Mouse (Mus musculus) kidney, adult 9 months (tissue): ENCODE results near the gene Ssbp4.

Experiments used
- DNase-seq: peaks from one replicate; pipeline ENCODE4 v3.0.0; 2022

The Ssbp4 gene

DNA sequence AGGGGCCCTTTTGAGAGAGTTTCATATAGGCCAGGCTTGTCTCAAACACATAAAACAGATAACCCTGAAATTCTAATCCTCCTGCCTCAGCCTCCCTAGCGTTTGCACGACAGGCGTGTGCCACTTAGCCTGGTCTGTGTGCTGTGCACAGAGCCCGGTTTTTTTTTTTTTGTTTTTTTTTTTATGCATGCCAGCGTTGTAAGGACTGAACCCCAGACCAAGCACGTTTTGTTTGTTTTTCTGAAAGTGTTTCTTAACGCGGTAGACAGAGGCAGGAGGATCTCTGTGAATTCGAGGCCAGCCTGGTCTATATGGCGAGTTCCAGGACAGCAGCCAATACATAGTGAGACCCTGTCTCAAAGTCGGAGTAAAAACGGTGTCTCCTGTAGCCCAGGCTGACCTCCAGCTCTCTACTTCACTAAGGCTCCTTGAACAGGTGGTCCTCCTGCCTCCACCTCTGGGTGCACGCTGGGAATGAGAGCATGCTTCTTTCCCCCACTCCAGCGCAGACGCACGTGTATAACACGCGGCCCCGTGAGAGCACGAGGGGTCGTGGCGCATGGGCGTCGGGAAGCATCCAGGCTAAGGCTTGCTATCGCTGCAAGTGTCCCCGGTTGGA lies at the start of gene Ssbp4:
Ssbp4 (minus strand) TSS at position 124 of the 619 bp plus-strand sequence.
- DNase-seq, result no peak

DNA sequence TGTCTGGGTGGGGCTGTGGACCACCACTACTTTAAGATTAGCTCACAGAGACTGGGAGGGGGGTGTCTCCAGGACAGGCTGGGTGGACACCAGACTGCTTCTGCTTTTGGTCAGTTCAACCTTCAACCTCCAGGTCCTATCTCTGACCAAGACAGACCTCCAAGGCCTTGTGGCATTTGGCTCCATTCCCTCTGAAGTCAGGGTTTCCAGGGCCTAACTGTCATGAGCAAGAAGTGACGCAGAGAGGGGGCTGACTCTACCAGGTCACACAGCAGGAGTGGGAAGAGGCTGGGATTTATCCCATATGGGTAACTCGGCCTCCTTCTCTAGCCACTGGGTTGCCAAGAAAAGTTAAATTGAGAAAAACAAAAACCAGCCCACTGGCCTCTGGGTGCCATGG lies 49.1 kb upstream of the Ssbp4 start:
- peak; percentile 58 for DNase-seq

DNA sequence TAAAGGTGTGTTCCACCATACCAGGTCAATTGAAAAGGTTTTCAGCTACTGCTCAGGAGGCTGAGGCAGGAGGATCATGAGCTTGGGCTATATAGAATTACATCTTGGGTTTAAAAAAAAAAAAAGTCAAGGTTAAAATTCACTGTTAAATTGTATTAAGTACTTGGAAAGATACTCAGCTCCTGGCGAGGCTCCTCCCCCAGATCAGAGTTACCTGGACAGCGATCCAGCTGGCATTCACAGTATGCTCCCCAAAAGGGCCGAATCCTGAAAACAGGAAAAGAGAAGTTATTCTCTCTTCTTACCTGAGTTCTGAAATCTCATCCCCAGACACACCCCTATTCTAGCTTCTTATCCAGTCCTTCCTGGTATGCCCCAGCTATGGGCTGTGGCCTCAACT lies 48.5 kb upstream of the Ssbp4 start:
- DNase-seq, result peak; percentile 60

DNA sequence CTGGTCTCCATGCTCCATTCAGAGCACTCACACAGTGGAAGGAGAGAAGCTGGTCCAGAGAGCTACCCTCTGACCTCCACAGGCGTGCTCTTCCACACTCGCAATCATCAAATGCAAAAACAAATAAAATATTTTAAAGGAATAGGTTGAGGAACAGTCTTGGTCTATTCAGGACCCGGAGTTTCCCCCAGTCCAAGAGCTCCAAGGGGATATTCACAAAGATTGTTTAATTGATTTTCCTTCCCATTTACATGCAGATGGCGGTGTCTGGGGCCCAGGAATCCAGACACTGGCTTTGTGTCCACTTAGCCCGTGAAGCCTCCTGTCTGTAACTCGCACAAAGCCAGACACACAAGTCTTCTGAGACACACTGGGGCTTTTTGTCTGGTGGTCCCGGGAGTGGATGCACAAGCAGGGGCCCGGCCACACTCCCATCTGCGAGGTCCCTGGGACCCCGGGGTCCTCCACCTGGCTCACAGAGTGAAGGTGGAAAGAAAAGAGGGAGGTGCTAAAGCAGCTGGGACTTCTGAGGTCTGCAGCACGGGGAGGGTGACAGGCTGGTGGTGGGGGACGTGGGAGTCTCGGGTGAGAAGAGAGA lies 47.6 kb upstream of the Ssbp4 start:
- no peak for DNase-seq

DNA sequence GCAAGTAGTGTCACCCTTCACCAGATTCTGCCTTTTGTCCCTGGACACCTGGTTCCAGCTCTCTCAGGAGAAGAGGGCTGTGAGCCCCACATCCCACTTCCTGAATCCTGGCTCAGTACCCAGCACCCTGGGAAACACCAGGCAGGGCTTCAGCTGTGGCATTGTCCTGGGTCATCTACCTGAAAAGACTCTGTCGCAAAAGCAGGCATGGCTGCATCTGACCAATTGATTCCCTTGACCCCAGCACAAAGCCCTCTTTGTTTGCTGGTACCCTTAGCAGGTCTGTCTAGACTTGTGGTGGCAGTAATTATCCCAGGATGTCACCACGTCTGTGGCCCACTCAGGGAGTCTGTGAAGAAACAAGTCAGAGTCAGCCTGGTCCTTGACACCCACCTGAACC lies 46.8 kb upstream of the Ssbp4 start:
- DNase-seq, result no peak

DNA sequence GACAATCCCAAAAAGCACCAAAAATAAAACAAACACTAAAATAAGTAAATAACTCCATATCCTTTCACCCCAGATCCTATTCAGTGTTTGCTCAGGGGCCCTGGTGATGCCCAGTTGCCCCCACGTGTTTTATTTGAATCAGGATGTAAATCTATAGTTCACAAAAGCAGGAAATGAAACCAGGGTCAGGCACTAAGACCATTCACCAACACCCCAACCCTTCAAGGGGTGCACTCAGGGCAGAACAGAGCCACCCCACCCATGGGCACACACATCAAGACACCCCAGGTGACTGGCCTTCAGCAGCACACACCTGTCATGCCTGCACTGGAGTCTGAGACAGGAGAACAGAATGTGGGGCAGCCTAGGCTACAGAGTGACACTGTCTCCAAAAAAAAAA lies 45.4 kb upstream of the Ssbp4 start:
- no peak for DNase-seq

DNA sequence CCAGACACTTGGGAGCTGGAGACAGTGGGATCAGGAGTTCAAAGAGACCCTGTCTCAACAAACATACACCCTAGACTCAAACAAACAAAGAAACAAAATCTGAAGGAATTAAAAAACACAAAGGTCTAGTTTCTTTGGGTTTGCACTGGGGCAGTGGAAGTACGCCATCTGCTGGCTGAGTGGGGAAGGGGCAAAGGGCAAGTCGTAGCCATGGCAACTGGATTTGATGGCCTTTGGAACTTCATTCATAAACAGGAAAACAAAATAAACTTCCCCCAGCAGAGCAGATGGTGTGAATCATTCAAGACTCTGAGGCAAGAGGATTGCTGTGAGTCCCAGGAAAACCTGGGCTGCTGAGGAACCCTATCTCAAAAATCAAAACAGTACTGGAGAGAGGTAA lies 44.6 kb upstream of the Ssbp4 start:
- peak; percentile 96 for DNase-seq

DNA sequence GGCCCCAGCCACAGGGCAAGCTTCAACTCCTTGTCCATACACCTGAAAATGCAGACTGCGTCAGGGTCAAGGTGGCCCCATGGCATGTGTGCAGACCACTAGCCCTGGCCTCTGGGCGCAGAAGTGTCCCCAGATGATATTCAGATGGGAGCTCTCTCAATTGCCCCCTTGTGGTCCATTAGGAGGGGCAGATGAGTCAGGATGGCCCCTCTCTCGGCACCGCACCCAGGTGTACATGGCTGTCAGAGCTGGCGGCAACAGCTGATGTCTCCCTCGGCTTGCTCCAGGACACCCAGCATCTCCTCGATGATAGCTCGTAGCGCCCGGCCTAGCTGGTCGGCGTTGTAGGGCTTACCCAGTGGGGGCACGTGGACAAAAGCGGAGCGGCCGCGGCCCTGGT lies 41.7 kb upstream of the Ssbp4 start:
- DNase-seq, result no peak

DNA sequence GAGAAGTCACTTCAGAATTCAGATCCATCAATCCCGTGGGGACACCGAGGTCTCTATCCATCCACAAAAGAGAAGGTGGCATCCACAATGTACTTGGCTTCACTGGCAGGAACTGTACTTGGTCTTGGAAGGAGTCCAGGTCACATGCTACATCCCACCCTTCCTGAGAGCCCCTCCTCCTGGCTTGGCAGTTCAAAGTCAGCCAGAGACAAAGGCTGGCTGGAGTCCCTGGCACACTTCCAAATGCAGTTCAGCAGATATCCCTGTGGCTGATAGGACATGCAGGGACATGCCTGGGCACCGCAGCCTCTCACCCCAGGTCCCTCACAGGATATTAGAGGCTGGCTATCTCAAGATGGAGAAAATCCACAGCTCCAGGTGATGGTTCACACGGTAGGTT lies 40.7 kb upstream of the Ssbp4 start:
- peak; percentile 96 for DNase-seq

DNA sequence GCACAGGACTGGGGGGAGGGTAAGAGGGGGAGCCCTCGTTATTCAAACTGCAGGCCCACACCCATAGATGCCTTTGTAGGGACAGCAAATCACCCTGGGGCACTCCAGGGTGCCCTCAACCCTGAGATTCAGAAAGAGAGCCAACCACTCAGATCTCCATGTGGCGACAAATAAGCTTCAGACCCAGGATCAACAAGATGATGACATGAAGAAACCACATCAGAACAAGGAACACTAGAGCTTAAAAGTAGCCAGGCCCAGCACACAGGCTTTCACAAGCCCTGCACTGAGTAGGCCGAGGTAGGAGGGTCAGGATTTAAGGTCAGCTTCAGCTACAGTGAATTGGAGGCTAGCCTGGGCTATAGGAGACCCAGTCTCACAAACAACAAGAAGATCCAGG lies 40.2 kb upstream of the Ssbp4 start:
- no peak for DNase-seq

DNA sequence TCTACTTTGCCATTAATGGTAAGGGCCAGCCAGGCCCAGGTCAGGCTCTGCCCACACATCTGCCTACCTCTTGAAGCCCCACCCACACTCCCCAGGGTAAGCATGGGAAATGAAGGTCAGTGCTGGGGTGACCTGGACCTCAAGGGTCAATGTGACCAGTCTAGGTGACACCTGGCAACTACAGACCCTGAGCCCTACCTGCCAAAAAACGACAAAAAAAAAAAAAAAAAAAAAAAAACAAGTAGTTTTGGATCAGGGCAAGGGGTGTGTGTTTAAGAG lies 39.4 kb upstream of the Ssbp4 start:
- DNase-seq, result peak; percentile 74

DNA sequence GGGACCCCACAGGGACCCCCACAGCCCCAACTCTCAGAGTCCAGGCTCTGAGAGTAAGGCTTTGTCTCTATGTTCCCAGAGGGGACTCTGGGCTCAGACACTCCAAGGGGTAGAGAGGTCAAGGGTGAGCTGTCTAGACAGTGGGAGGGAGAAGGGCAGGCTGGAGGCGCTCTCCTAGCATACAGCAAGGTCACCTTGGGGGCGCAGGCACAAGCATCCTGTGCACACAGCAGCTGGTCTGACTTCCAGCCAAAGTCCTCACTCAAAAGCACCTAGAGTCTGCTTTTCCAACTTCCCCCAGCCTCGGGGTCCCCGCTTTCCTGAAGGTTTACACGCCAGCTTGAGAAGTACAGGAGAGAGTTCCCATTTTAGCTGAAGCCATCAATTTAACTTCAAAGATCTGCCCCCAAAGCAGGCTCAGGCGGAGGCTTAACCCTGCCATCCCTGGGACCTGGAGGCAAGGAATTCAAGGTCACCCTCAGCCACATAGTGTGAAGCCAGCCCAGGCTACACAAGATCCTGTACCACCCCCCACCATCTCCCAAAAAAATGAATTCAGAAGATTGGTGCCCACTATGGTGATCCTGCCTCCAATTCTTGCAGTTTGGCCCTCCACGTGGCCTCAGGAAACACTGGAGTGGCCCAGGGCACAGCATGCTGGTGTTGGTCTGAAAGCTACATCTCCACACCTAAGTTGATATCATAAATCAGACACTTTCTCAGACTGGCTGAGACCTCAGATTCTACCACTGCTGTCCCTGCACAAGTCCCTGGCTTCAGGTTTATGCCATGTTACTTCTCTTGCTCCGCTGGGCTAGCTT lies 38.9 kb upstream of the Ssbp4 start:
- DNase-seq, result peak; percentile 90

DNA sequence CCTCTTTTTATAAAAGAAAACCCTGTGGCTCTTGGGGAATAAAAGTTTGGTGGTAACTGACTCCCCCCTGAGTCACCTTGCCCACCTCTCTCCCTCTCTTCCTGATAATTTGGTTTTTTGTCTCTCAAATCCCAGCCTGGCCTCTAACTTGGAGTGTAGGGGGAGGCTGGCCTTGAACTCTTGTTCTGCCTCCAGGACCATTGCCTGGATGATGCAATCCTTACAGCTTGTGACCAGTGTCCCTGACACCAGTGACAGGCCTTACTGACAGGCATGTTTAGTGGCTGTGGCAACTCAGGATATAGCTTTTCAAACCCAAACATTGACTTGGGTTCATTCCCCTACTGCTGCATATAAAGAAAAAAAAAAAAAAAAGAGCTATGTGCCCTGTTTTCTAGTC lies 38.1 kb upstream of the Ssbp4 start:
- no peak for DNase-seq

DNA sequence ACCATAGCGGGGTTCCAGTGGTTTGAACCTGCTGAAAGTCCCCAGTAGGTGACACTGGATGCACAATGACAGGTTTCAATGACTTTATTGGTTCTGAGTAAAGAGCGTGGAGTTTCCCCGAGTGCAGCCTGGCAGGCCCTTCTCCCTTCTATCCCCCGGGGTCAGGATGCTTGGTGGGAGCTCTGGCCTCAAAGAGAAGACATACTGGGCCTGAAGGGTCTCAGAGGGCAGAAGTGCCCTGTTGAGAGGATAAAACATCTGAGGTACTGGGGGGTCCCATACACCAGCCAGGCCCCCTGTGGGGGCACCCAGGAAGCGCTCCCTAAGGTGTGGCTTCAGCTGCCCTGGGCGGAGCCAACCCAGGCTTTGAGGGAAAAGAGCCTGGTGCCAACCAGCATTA lies 37.7 kb upstream of the Ssbp4 start:
- DNase-seq, result no peak

DNA sequence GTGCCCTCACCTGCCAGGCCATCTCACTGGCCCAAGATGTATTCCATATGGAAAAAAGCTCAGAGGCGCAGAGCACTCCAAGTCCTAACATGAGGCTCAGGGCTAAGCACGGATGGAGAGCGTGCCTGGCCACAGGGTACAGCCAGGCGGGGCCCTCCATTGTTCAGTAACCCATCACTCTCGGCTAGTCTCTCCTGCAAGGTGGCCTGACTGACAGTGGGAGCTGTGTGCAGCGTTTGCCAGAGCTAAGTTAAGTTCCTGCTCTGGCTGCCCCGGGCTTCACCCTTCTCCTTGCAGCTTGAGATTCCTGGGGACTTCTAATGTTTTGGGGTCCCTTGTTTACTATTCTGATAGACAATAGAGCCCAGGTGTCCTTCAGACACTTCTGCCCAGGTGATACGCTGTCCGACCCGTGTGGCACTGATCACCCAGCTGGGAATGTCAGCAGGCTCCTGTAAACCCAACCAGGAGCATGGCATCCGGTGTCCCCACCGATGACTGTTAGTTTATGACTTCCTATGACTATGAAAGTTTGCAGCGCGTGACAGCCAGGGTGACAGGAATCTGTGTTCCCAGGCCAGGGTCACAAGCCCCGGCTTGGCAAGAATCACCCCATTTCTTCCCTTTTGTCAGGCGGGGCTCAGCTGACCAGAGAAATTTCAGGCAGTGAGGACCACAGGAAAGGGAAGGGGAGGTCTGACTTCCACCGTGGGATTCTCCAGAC lies 37.0 kb upstream of the Ssbp4 start:
- peak; percentile 77 for DNase-seq

DNA sequence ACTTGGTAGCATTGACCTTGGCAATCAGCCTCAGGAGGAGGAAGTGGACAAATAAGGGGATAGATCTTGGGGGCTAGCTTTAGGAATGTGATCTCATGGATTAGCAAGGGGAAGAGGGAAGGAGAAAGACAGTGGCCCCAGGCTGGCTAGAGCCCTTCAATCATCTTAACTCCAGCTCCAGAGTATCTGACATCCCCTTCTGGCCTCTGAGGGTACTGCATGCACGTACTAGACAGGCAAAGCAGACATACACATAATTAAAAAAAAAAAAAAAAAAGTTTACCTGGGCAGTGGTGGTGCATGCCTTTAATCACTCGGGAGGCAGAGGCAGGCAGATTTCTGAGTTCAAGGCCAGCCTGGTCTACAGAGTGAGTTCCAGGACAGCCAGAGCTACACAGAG lies 35.4 kb upstream of the Ssbp4 start:
- peak; percentile 66 for DNase-seq

DNA sequence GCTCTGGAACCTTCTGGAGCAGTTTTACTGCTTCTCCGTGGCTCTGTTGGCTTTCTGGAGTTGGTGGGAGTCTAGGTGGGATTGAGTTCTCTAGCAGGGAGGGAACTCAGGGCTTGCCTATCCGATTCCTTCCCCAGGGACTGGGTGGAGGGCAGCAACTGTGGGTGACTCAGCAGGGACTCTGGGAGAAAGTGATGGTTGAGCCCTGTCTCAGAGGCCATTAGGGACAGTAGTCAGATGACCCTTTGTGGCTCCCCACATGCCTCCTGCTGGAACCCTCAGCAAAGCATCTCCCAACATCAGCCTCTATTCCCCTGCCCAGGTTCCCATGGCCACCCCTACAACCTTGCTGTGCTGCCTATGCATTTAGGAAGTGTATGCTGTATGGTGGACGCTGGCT lies 34.3 kb upstream of the Ssbp4 start:
- DNase-seq, result no peak

DNA sequence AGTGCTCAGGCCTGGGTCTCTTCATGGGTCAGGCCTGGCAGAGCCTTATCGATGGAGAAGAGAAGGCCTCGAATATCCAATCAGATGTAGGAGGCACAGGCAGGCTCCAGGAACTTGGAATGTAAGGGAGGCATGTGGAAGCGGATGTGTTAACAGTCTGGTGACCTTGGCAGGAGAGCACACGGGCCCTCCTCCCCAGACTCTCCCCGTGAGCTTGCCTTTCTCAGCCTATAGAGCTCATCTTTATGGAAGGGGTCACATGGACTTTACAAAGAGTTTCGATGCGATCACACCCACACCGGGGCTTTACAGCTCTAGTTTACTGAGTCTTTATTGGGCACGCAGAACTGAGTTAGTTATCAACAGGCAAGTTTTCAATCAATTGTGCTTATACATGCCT lies 30.1 kb upstream of the Ssbp4 start:
- DNase-seq, result no peak

DNA sequence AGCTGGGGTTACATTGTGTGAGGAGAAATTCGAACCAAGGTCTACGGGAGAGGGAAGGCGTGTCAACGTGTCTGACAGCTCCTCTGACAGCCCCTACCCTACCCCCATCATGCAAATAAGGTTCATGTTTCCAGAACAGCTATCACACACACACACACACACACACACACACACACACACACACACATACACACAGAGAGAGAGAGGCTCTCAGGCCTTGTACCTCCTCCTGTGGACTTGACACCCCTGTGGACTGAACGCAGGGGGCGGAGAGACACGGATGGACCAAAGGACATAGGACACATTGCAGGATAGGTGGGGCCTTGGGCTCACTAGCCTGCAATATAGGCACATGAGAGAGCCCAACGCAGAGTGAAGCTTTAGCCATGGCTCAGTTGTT lies 28.2 kb upstream of the Ssbp4 start:
- DNase-seq, result peak; percentile 75

DNA sequence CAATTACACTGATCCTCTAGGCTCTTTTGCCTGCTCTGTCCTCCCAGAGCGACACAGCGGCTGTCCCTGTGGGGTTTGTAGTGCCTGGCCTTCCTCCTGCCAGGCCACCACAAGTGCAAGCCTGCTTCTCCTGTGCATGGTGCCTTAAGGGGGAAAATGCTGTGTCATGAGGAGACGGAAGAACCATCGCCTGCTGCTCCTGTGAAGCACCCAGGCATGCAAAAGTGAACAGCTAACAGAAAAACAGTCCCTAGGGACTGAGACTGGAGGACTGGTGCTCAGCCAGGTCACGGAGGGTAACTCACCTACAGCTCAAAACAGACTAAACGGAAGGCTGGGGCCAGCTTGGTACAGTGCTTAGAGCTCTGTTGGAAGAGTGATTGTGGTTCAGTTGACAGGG lies 26.9 kb upstream of the Ssbp4 start:
- peak; percentile 85 for DNase-seq

DNA sequence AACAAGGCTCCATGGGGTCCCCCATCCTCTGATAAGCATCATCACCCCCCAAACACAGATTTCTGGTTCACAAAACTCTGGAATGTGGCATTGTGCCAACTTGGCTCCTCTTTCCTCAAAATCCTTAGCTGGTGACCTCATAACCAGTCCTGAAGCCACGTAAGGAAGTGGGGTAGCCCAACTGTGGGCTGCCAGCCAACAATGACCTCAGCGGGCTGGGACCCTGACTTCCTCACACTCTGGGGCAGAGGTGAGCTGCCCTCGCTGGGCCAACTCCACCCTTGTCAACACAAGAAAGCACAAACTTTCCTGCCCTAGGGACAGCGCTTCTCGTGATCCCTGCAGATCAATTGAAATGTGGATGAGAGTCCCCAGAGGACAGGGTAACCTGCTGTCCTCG lies 25.4 kb upstream of the Ssbp4 start:
- DNase-seq, result peak; percentile 90

DNA sequence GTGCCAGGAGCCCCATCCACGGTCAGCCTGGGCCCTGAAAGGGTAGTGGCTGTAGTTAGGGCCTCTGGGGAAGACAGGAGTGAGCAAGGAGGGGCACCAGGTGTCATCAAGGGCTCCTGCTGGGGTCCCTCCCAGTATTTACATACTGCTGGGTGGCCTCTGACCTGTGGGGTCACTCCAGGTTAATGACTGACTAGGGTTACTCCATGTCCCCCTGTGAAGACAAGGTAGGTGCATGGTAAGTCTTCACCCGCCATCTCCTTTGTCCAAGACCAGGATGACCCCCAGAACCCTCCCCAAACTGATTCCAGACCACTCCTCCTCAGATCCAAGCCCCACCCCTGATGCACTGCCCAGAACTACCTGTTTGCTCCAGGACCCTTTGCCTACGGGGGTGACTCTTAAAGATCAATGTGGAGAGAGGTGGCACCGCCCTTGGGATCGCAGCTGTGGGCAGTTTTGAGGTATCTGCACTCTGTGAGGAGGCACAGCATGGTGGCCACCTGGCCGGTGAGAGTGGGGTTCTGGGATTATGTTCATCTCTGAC lies 23.7 kb upstream of the Ssbp4 start, which contains the start of gene Gdf15:
Gdf15 (minus strand) TSS at position 111 of the 547 bp plus-strand sequence.
- no peak for DNase-seq

DNA sequence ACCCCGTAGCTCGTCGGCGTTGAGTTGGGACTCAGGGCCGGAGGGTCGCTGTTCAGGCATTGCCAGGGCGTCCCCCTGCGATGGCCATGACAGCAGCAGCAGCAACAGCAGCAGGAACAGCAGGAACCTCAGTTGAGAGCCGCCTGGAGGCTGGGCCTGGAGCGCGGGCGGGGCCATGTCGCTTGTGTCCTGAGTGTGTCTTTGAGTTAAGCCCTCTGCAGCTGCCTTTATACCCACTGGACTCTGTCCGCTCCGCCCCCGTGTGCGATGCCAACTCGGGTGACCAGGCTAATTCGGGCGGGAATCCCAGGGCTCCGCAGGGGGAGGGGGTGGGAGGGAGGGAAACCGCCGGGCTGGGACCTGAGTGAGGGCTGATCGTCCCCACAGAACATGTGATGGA lies 22.8 kb upstream of the Ssbp4 start:
- peak; percentile 84 for DNase-seq
